Mouse (Mus musculus) C2C12 (cell line): ENCODE measurements around the gene Clgn.

ENCODE experiments used
- CEBPB ChIP-seq: IDR thresholded peaks from one replicate; pipeline ENCODE4 v1.6.1; 2011; ENCODE audit warnings: low read depth, mild to moderate bottlenecking, control low read depth, moderate library complexity
- CTCF ChIP-seq: IDR thresholded peaks from one replicate; pipeline ENCODE4 v1.5.1; 2011; ENCODE audit not compliant: control insufficient read depth, insufficient read depth, insufficient read length
- MAX ChIP-seq: IDR thresholded peaks from one replicate; pipeline ENCODE4 v1.6.1; 2011; ENCODE audit warnings: mild to moderate bottlenecking, control low read depth
- MYOD1 ChIP-seq: IDR thresholded peaks from one replicate; pipeline ENCODE4 v1.6.1; 2011; ENCODE audit warnings: low read depth; ENCODE audit not compliant: control insufficient read depth, insufficient read length
- MYOG ChIP-seq: IDR thresholded peaks from one replicate; pipeline ENCODE4 v1.6.1; 2011; ENCODE audit not compliant: control insufficient read depth, insufficient read length; ENCODE audit errors: extremely low read depth
- USF1 ChIP-seq: IDR thresholded peaks from one replicate; pipeline ENCODE4 v1.6.1; 2011; ENCODE audit warnings: low read depth, mild to moderate bottlenecking, control low read depth, moderate library complexity

DNA sequence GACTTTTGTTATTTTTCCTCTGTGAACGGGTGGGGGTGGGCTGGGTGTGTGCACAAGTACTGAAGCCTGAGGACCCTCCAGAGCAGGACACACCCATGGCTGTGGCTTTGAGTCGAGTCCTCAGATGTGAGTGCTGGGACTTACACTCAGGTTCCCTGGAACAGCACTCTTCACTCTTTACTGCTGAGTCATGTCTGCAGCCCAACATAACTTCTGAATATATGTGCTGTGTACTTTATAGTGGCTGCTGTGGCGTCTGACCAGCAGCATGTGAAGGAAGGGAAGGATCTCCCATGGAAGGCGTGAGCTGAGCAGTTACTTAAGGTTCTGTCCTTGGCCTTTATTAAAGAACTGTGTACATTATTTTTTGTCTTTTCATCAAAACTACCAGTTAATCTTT is 9.5 kb upstream of the Clgn start:
- TF ChIP-seq CTCF (no peak), MYOG (no peak), CEBPB (no peak), USF1 (no peak), MAX (no peak), MYOD1 (no peak)
